Mouse (Mus musculus) liver, postnatal 0 days (tissue): ENCODE data around the gene Igf1.

Source experiments
- CTCF ChIP-seq: sonication (generic); IDR thresholded peaks from 2 replicates; pipeline ENCODE4 v1.5.1; 2016; ENCODE audit warnings: antibody characterized with exemption, low read depth
- EP300 ChIP-seq: IDR thresholded peaks from 2 replicates; pipeline ENCODE4 v1.6.1; 2016; ENCODE audit warnings: antibody characterized with exemption, low read depth, mild to moderate bottlenecking

- TF ChIP-seq CTCF: no peak
- TF ChIP-seq EP300: no peak
Observed at GRCm38 (mm10) chr10:87894461-87895120, 36.5 kb downstream of the Igf1 start.
